Mouse (Mus musculus): ENCODE measurements around the gene Lcn9. TPM values are rescaled to one million over a fixed set of nuclear protein-coding genes. Genes with fewer than 3 reads are reported as not detected.

Lcn9 gene
- polyA plus RNA-seq, 2 experiments = not detected

- no peaks in the 10 kb centered on the region for H3K9me3 ChIP-seq (ENCODE audit: control insufficient read depth, low read length)
- no peaks in the 10 kb centered on the region for H3K36me3 ChIP-seq (ENCODE audit: control insufficient read depth, insufficient read depth, low read length)
- no peak for DNase-seq (ENCODE audit: low spot score)
- peaks cover 24% of the 10 kb centered on the region for H3K27me3 ChIP-seq (ENCODE audit: control insufficient read depth, insufficient read depth, low read length)
- TF ChIP-seq POLR2A (IDR thresholded peaks at IDR 0.05; ENCODE audit: borderline replicate concordance, extremely low read depth, insufficient read depth, insufficient read length) = no peak
- H3K4me1 ChIP-seq (ENCODE audit: control insufficient read depth, insufficient read depth, low read length) = peaks cover 3% of the 10 kb centered on the region; the same call in 1 of the 2 replicates
- no peak for ATAC-seq (ENCODE audit: low FRiP score, low read depth)
- no peak overlapping the region for H3K4me3 ChIP-seq (replicated peaks; ENCODE audit: low read length)
- H3K27ac ChIP-seq (replicated peaks; ENCODE audit: low read depth, low read length) = no peak overlapping the region
- no peak overlapping the region for H3K4me2 ChIP-seq (replicated peaks; ENCODE audit: low read depth, low read length, severe bottlenecking)
- H3K9ac ChIP-seq (ENCODE audit: low read depth, low read length, severe bottlenecking) = no peak overlapping the region
- 68% methylated on average over 2 of the region's 2 CpGs for WGBS
Measured at GRCm38 (mm10) chr2:25862038-25862437, 39.1 kb downstream of the Lcn9 start.

GRCm38 (mm10) chr2:25862696-25863270 lies 39.8 kb downstream of the Lcn9 start:
- WGBS = 64% methylated on average over 5 of the region's 5 CpGs
- H3K4me1 ChIP-seq (ENCODE audit: control insufficient read depth, insufficient read depth, low read length) = peaks cover 3% of the 10 kb centered on the region; the same call in 1 of the 2 replicates
- H3K4me3 ChIP-seq (replicated peaks; ENCODE audit: low read length) = no peak overlapping the region
- DNase-seq (ENCODE audit: low spot score) (no peak), ATAC-seq (ENCODE audit: low FRiP score, low read depth) (no peak)
- H3K4me2 ChIP-seq (replicated peaks; ENCODE audit: low read depth, low read length, severe bottlenecking) = no peak overlapping the region
- peaks cover 24% of the 10 kb centered on the region for H3K27me3 ChIP-seq (ENCODE audit: control insufficient read depth, insufficient read depth, low read length)
- no peaks in the 10 kb centered on the region for H3K9me3 ChIP-seq (ENCODE audit: control insufficient read depth, low read length)
- no peak overlapping the region for H3K9ac ChIP-seq (ENCODE audit: low read depth, low read length, severe bottlenecking)
- H3K27ac ChIP-seq (replicated peaks; ENCODE audit: low read depth, low read length) = no peak overlapping the region
- no peaks in the 10 kb centered on the region for H3K36me3 ChIP-seq (ENCODE audit: control insufficient read depth, insufficient read depth, low read length)
- TF ChIP-seq POLR2A (IDR thresholded peaks at IDR 0.05; ENCODE audit: borderline replicate concordance, extremely low read depth, insufficient read depth, insufficient read length) = no peak

GRCm38 (mm10) chr2:25863337-25864131 lies 40.6 kb downstream of the Lcn9 start, which contains the start of gene Kcnt1:
Gene Kcnt1 (plus strand): TSS chr2:25863734.
- H3K4me2 ChIP-seq (replicated peaks; ENCODE audit: low read depth, low read length, severe bottlenecking) = peak within 1 kb of the TSS; percentile 71
- ATAC-seq (ENCODE audit: low FRiP score, low read depth) (no peak), DNase-seq (ENCODE audit: low spot score) (peak; percentile 33)
- peaks cover 3% of the 10 kb centered on the region; the same call in 1 of the 2 replicates for H3K4me1 ChIP-seq (ENCODE audit: control insufficient read depth, insufficient read depth, low read length)
- H3K9me3 ChIP-seq (ENCODE audit: control insufficient read depth, low read length) = no peaks in the 10 kb centered on the region
- H3K4me3 ChIP-seq (replicated peaks; ENCODE audit: low read length) = peak within 1 kb of the TSS; percentile 34
- H3K27ac ChIP-seq (replicated peaks; ENCODE audit: low read depth, low read length) = no peak within 1 kb of the TSS
- WGBS = 2% methylated on average over 36 of the region's 53 CpGs
- no peak within 1 kb of the TSS for H3K9ac ChIP-seq (ENCODE audit: low read depth, low read length, severe bottlenecking)
- TF ChIP-seq POLR2A (IDR thresholded peaks at IDR 0.05; ENCODE audit: borderline replicate concordance, extremely low read depth, insufficient read depth, insufficient read length) = no peak
- H3K27me3 ChIP-seq (ENCODE audit: control insufficient read depth, insufficient read depth, low read length) = peaks cover 24% of the 10 kb centered on the region
- H3K36me3 ChIP-seq (ENCODE audit: control insufficient read depth, insufficient read depth, low read length) = no peaks in the 10 kb centered on the region

- DNase-seq (ENCODE audit: low spot score) = no peak
- peaks cover 3% of the 10 kb centered on the region; the same call in 1 of the 2 replicates for H3K4me1 ChIP-seq (ENCODE audit: control insufficient read depth, insufficient read depth, low read length)
- peaks cover 24% of the 10 kb centered on the region for H3K27me3 ChIP-seq (ENCODE audit: control insufficient read depth, insufficient read depth, low read length)
- ATAC-seq (ENCODE audit: low FRiP score, low read depth) = no peak
- no peak overlapping the region for H3K27ac ChIP-seq (replicated peaks; ENCODE audit: low read depth, low read length)
- no peaks in the 10 kb centered on the region for H3K9me3 ChIP-seq (ENCODE audit: control insufficient read depth, low read length)
- no peak for TF ChIP-seq POLR2A (IDR thresholded peaks at IDR 0.05; ENCODE audit: borderline replicate concordance, extremely low read depth, insufficient read depth, insufficient read length)
- peak overlapping the region; percentile 71 for H3K4me2 ChIP-seq (replicated peaks; ENCODE audit: low read depth, low read length, severe bottlenecking)
- peak overlapping the region; percentile 34; the same call in 1 of the 2 replicates for H3K4me3 ChIP-seq (replicated peaks; ENCODE audit: low read length)
- H3K9ac ChIP-seq (ENCODE audit: low read depth, low read length, severe bottlenecking) = no peak overlapping the region
- WGBS = 6% methylated on average over 18 of the region's 18 CpGs
- no peaks in the 10 kb centered on the region for H3K36me3 ChIP-seq (ENCODE audit: control insufficient read depth, insufficient read depth, low read length)
Measured at GRCm38 (mm10) chr2:25864230-25864629, 41.3 kb downstream of the Lcn9 start.

- H3K27me3 ChIP-seq (ENCODE audit: control insufficient read depth, insufficient read depth, low read length) = peaks cover 24% of the 10 kb centered on the region
- no peak overlapping the region for H3K9ac ChIP-seq (ENCODE audit: low read depth, low read length, severe bottlenecking)
- DNase-seq (ENCODE audit: low spot score) = no peak
Measured at GRCm38 (mm10) chr2:25865412-25865811, 42.5 kb downstream of the Lcn9 start.

More at GRCm38 (mm10) chr2:25865412-25865811, 42.5 kb downstream of the Lcn9 start:
- 9% methylated on average over 4 of the region's 4 CpGs for WGBS
- no peak overlapping the region for H3K4me3 ChIP-seq (replicated peaks; ENCODE audit: low read length)
- H3K36me3 ChIP-seq (ENCODE audit: control insufficient read depth, insufficient read depth, low read length) = no peaks in the 10 kb centered on the region
- ATAC-seq (ENCODE audit: low FRiP score, low read depth) = no peak
- H3K27ac ChIP-seq (replicated peaks; ENCODE audit: low read depth, low read length) = no peak overlapping the region
- H3K4me2 ChIP-seq (replicated peaks; ENCODE audit: low read depth, low read length, severe bottlenecking) = no peak overlapping the region
- peaks cover 3% of the 10 kb centered on the region; the same call in 1 of the 2 replicates for H3K4me1 ChIP-seq (ENCODE audit: control insufficient read depth, insufficient read depth, low read length)
- no peak for TF ChIP-seq POLR2A (IDR thresholded peaks at IDR 0.05; ENCODE audit: borderline replicate concordance, extremely low read depth, insufficient read depth, insufficient read length)
- H3K9me3 ChIP-seq (ENCODE audit: control insufficient read depth, low read length) = no peaks in the 10 kb centered on the region
